ENCODE assay signal across 14 mouse cellular contexts in genomic region chr6:91233011-91233410, GRCm38 (mm10). TPM values are rescaled to one million over a fixed set of nuclear protein-coding genes. Genes with fewer than 3 reads are reported as not detected.
DNase-seq lines count a peak whose midpoint lies in the region; ATAC-seq and TF ChIP-seq lines count a peak whose summit lies in the region.
"Had no signal": no experiment of that assay in that cellular context is flagged by ENCODE, and none has a peak within 500 bp of the region (broad histone marks: within the 10 kb centered on the region; RNA-seq: fewer than 3 reads in every experiment).

No protein-coding gene starts in this region.

- no peak overlapping the region for H3K27ac ChIP-seq in forebrain, postnatal 0 days (ENCODE audit: low read depth, low read length)
- H3K27ac ChIP-seq in forebrain, embryonic 12.5 days = no peak overlapping the region
- H3K27ac ChIP-seq in liver, adult 2 months (replicated peaks; ENCODE audit: insufficient read depth, low read depth, low read length) = no peak overlapping the region
- no peak overlapping the region for H3K27ac ChIP-seq in liver, embryonic 12.5 days
- H3K27ac ChIP-seq: limb, embryonic 12.5 days; neural tube, embryonic 15.5 days had no signal

- H3K9me3 ChIP-seq in forebrain, postnatal 0 days (ENCODE audit: low read length) = no peaks in the 10 kb centered on the region
- H3K9me3 ChIP-seq in forebrain, embryonic 12.5 days = no peaks in the 10 kb centered on the region
- H3K9me3 ChIP-seq in liver, embryonic 12.5 days (replicated peaks) = no peaks in the 10 kb centered on the region
- H3K9me3 ChIP-seq: limb, embryonic 12.5 days; neural tube, embryonic 15.5 days had no signal

- TF ChIP-seq CTCF in forebrain, postnatal 0 days (IDR thresholded peaks at IDR 0.05; ENCODE audit: low read depth) = peak; percentile 29
- peak; percentile 37 for TF ChIP-seq CTCF in liver, adult 2 months (IDR thresholded peaks at IDR 0.05; ENCODE audit: low read depth, low read length)

- no peaks in the 10 kb centered on the region for H3K27me3 ChIP-seq in forebrain, postnatal 0 days (ENCODE audit: insufficient read depth, low read length)
- H3K27me3 ChIP-seq in forebrain, embryonic 12.5 days = no peaks in the 10 kb centered on the region
- no peaks in the 10 kb centered on the region for H3K27me3 ChIP-seq in liver, adult 2 months (ENCODE audit: control insufficient read depth, insufficient read depth, low read length)
- H3K27me3 ChIP-seq in liver, embryonic 12.5 days (replicated peaks) = peaks cover 20% of the 10 kb centered on the region
- H3K27me3 ChIP-seq: limb, embryonic 12.5 days; neural tube, embryonic 15.5 days had no signal

- WGBS in forebrain, postnatal 0 days = 73% methylated on average over 12 of the region's 12 CpGs
- WGBS in forebrain, embryonic 12.5 days = 87% methylated on average over 12 of the region's 12 CpGs
- 77% methylated on average over 12 of the region's 12 CpGs for WGBS in liver, adult 2 months
- WGBS in liver, embryonic 12.5 days (ENCODE audit: insufficient replicate concordance) = 72% methylated on average over 12 of the region's 12 CpGs

- no peak for DNase-seq in forebrain, postnatal 0 days
- no peak for DNase-seq in liver, adult 2 months (ENCODE audit: extremely low read depth, low read depth, low spot score)
- DNase-seq in brain, adult 2 months (ENCODE audit: low read depth, low spot score) = peak; percentile 70
- DNase-seq in cerebellum, postnatal 14 days = peak; percentile 71 to 75
- DNase-seq in embryo, embryonic 9.5 days (ENCODE audit: extremely low spot score) = no peak
- DNase-seq in right cerebral cortex, postnatal 36 days (ENCODE audit: low spot score in 2 of 2) = no peak
- DNase-seq: adrenal gland, adult 2 months; layer of hippocampus, adult 9-11 months; lung, postnatal 10 days; right cerebral cortex, adult 18-20 months had no signal

- H3K36me3 ChIP-seq in forebrain, postnatal 0 days (ENCODE audit: insufficient read depth) = no peaks in the 10 kb centered on the region
- no peaks in the 10 kb centered on the region for H3K36me3 ChIP-seq in forebrain, embryonic 12.5 days (replicated peaks)
- H3K36me3 ChIP-seq in liver, adult 2 months (ENCODE audit: control insufficient read depth, insufficient read depth, low read length) = no peaks in the 10 kb centered on the region
- H3K36me3 ChIP-seq in liver, embryonic 12.5 days = no peaks in the 10 kb centered on the region
- H3K36me3 ChIP-seq: neural tube, embryonic 15.5 days had no signal

- no peak overlapping the region for H3K9ac ChIP-seq in forebrain, postnatal 0 days
- H3K9ac ChIP-seq in forebrain, embryonic 12.5 days = no peak overlapping the region
- H3K9ac ChIP-seq in liver, adult 2 months (ENCODE audit: low read depth, low read length) = no peak overlapping the region
- H3K9ac ChIP-seq in liver, embryonic 12.5 days = no peak overlapping the region
- H3K9ac ChIP-seq: limb, embryonic 12.5 days; neural tube, embryonic 15.5 days had no signal

- no peak overlapping the region for H3K4me3 ChIP-seq in forebrain, postnatal 0 days (ENCODE audit: low read depth, low read length)
- no peak overlapping the region for H3K4me3 ChIP-seq in forebrain, embryonic 12.5 days (replicated peaks)
- no peak overlapping the region for H3K4me3 ChIP-seq in liver, adult 2 months (ENCODE audit: insufficient read depth, low read depth, low read length)
- no peak overlapping the region for H3K4me3 ChIP-seq in liver, embryonic 12.5 days
- H3K4me3 ChIP-seq: limb, embryonic 12.5 days; neural tube, embryonic 15.5 days had no signal

- no peaks in the 10 kb centered on the region for H3K79me2 ChIP-seq in liver, adult 2 months (ENCODE audit: control insufficient read depth, insufficient read depth, low read length)

- H3K4me2 ChIP-seq in forebrain, postnatal 0 days (ENCODE audit: low read depth) = no peak overlapping the region
- H3K4me2 ChIP-seq in forebrain, embryonic 12.5 days = no peak overlapping the region
- no peak overlapping the region for H3K4me2 ChIP-seq in liver, embryonic 12.5 days
- H3K4me2 ChIP-seq: limb, embryonic 12.5 days; neural tube, embryonic 15.5 days had no signal

- no peak for TF ChIP-seq POLR2A in liver, adult 2 months (IDR thresholded peaks at IDR 0.05; ENCODE audit: extremely low read depth, insufficient read depth, low read length)

- ATAC-seq in forebrain, postnatal 0 days = no peak
- ATAC-seq in forebrain, embryonic 12.5 days (ENCODE audit: low FRiP score) = no peak
- no peak for ATAC-seq in liver, embryonic 12.5 days

- no peaks in the 10 kb centered on the region for H3K4me1 ChIP-seq in forebrain, postnatal 0 days (ENCODE audit: insufficient read depth)
- H3K4me1 ChIP-seq in forebrain, embryonic 12.5 days = peaks cover 22% of the 10 kb centered on the region
- no peaks in the 10 kb centered on the region for H3K4me1 ChIP-seq in liver, adult 2 months (ENCODE audit: control insufficient read depth, insufficient read depth, low read length)
- H3K4me1 ChIP-seq in liver, embryonic 12.5 days = peaks cover 9% of the 10 kb centered on the region; the same call in 1 of the 2 replicates

RNA-seq across cellular contexts. Expression of gene Fbln2, which starts 20.8 kb away (rescaled TPM):
- 26.7 and 41.1 TPM in 2 replicates for total RNA-seq in forebrain, postnatal 0 days (2014; rRNA removed)
- 18.6 and 19.6 TPM in 2 replicates for polyA plus RNA-seq in forebrain, postnatal 0 days (2015; fragmentation: Nextera tagmentation; extraction: Ambion mirVana)
- polyA plus RNA-seq in forebrain, embryonic 12.5 days (2016; fragmentation: Nextera tagmentation; extraction: Ambion mirVana) = 39.4 and 45.6 TPM in 2 replicates
- total RNA-seq in liver, adult 2 months (2014; rRNA removed) = 1.4 and 2.3 TPM in 2 replicates
- 3.4 and 3.5 TPM in 2 replicates for polyA plus RNA-seq in liver, adult 2 months (2012; rRNA removed)
- polyA plus RNA-seq in liver, embryonic 12.5 days (2016; fragmentation: Nextera tagmentation; extraction: Ambion mirVana) = 15.9 and 17.0 TPM in 2 replicates

Comparison
In these comparisons a context has a peak if more than half of its experiments do, and no peak if none do; other contexts are left out.
1. DNase-seq: peak in brain, adult 2 months (single experiment) and cerebellum, postnatal 14 days (2 of 2); none in forebrain, postnatal 0 days (single experiment), liver, adult 2 months (single experiment), embryo, embryonic 9.5 days (single experiment) and right cerebral cortex, postnatal 36 days (0 of 2).